Mouse (Mus musculus): ENCODE data around the gene Taf1b.
"Not testable (repeated sequence)": the region's sequence is repeated elsewhere in the genome, so short reads cannot be mapped to it uniquely, and the experiment has no call there.

DNA sequence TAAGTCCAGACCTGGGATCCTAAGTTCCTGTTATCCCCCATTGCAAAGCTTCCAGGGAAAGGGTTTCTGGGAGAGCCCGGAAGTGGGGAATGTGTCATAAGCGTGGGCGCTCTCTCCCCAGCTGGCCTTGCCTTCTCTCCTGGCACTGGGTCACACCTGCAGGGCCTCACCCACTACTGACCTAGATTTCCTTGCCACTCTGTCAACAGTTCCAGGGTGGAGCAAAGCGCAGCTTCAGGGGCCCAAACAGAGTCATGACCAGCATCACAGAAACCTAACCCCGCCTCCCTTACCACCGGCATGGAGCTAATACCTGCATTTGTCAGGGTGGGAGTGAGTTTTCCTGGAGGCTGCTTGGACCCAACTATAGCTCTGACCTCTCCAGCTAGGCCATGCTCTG, 34.7 kb upstream of the Taf1b start:
- TF ChIP-seq POLR2A (IDR thresholded peaks at IDR 0.05; ENCODE audit: control insufficient read depth in 1 of 2, insufficient read depth in 1 of 2, low read depth in 1 of 2, low read length in 2 of 2, poor library complexity in 1 of 2); NELFE (IDR thresholded peaks at IDR 0.05; ENCODE audit: low read depth, low read length); CTCF (IDR thresholded peaks at IDR 0.05 in 2 of 3, conservative IDR thresholded peaks at IDR 0.05 in 1 of 3; ENCODE audit: control insufficient read depth in 1 of 3, insufficient read depth in 1 of 3, low read depth in 2 of 3, low read length in 3 of 3, poor library complexity in 1 of 3, severe bottlenecking in 1 of 3); SMC3 (IDR thresholded peaks at IDR 0.05; ENCODE audit: low read depth, low read length): not testable (repeated sequence)
